Mouse (Mus musculus) testis, adult 2 months (tissue): Measurements from ENCODE around the gene Ganab.

ENCODE experiments used
- CTCF ChIP-seq: fragments of 200-500 bp; IDR thresholded peaks from 2 replicates; pipeline ENCODE4 v1.5.1; 2012; ENCODE audit warnings: low read depth, mild to moderate bottlenecking, inconsistent platforms, low read length, moderate library complexity; ENCODE audit not compliant: control insufficient read depth, insufficient read depth, insufficient replicate concordance
- POLR2A ChIP-seq: fragments of 200-500 bp; IDR thresholded peaks from 2 replicates; pipeline ENCODE4 v1.6.1; 2012; ENCODE audit warnings: low read depth, mild to moderate bottlenecking, inconsistent platforms, low read length, moderate library complexity; ENCODE audit not compliant: control insufficient read depth

- no peak for TF ChIP-seq CTCF
- TF ChIP-seq POLR2A = no peak
These were observed 16.3 kb downstream of the Ganab start for GRCm38 (mm10) chr19:8914212-8914611.
